In the genomic region with DNA sequence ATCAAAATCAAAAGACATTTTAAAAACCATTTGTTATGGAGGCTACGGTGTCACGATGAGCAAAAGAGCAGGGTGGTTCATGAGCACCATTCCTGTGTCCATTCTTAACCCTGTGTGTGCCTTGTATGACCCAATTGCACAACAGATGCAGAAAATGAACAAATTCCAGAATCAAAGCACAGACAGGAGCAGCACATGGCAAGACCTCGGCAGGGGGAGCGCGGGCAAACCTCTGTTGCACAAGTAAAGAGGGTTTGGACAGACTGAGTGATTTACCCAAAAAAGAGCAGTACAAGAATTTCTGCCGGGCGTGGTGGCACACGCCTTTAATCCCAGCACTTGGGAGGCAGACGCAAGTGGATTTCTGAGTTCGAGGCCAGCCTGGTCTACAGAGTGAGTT, we compare ENCODE assay signal across 21 mouse cellular contexts.
"Had no signal": no experiment of that assay in that cellular context is flagged by ENCODE, and none has a peak within 500 bp of the region (broad histone marks: within the 10 kb centered on the region; RNA-seq: fewer than 3 reads in every experiment).

No protein-coding gene starts in this region.

- H3K4me1 ChIP-seq: liver, embryonic 15.5 days had no signal

- H3K4me3 ChIP-seq: liver, embryonic 15.5 days; lung, embryonic 15.5 days; midbrain, embryonic 13.5 days; myocyte; neural tube, embryonic 13.5 days; neural tube, embryonic 15.5 days had no signal

- H3K4me2 ChIP-seq: liver, embryonic 15.5 days; lung, embryonic 15.5 days; midbrain, embryonic 11.5 days; midbrain, embryonic 13.5 days; neural tube, embryonic 13.5 days; neural tube, embryonic 15.5 days had no signal

- H3K27me3 ChIP-seq: liver, embryonic 15.5 days; lung, embryonic 15.5 days; neural tube, embryonic 13.5 days; neural tube, embryonic 15.5 days had no signal

- H3K9ac ChIP-seq: liver, embryonic 15.5 days; liver, postnatal 0 days; lung, embryonic 15.5 days; midbrain, embryonic 13.5 days; neural tube, embryonic 13.5 days; neural tube, embryonic 15.5 days had no signal

- H3K36me3 ChIP-seq: liver, embryonic 15.5 days; lung, embryonic 15.5 days; midbrain, embryonic 13.5 days; neural tube, embryonic 13.5 days; neural tube, embryonic 15.5 days had no signal

- H3K27ac ChIP-seq: liver, embryonic 15.5 days; lung, embryonic 15.5 days; midbrain, embryonic 13.5 days; neural tube, embryonic 13.5 days; neural tube, embryonic 15.5 days had no signal

- H3K9me3 ChIP-seq: liver, embryonic 15.5 days; lung, embryonic 15.5 days; midbrain, embryonic 13.5 days; neural tube, embryonic 15.5 days had no signal

- ATAC-seq: liver, postnatal 0 days; lung, postnatal 0 days; midbrain, embryonic 13.5 days; midbrain, embryonic 16.5 days had no signal

- DNase-seq: liver, postnatal 0 days; lung, adult 2 months; lung, postnatal 14 days; lung, postnatal 4 days; retina, postnatal 1 day; right cerebral cortex, adult 18-20 months; right cerebral cortex, postnatal 25 days; right cerebral cortex, postnatal 4 days; spleen, adult 18-20 months; thymus, adult 18-20 months; thymus, postnatal 14 days; thymus, postnatal 36 days had no signal
